Mouse (Mus musculus) G1E (cell line): ENCODE results near the gene Eif4ebp2.

ENCODE experiments used
- CTCF ChIP-seq: IDR thresholded peaks from 2 replicates; pipeline ENCODE4 v1.5.1; 2012; ENCODE audit warnings: low read depth, low read length, inconsistent platforms, mixed read lengths
- GATA1 ChIP-seq: IDR thresholded peaks from 2 replicates; pipeline ENCODE4 v1.6.1; 2012; ENCODE audit warnings: borderline replicate concordance, low read length, inconsistent platforms, mixed read lengths
- GATA2 ChIP-seq: IDR thresholded peaks from 2 replicates; pipeline ENCODE4 v1.6.1; 2012; ENCODE audit warnings: low read depth, low read length, inconsistent platforms, borderline replicate concordance
- POLR2AphosphoS5 ChIP-seq: IDR thresholded peaks from 2 replicates; pipeline ENCODE4 v1.6.1; 2012; ENCODE audit warnings: low read depth, low read length, inconsistent platforms; ENCODE audit not compliant: insufficient replicate concordance
- TAL1 ChIP-seq: conservative IDR thresholded peaks from 2 replicates; pipeline ENCODE4 v1.6.1; 2012; ENCODE audit warnings: low read depth, low read length, inconsistent platforms, mixed read lengths

- TF ChIP-seq CTCF, result no peak
- no peak for TF ChIP-seq TAL1
- TF ChIP-seq GATA1, result no peak
- no peak for TF ChIP-seq POLR2AphosphoS5
- TF ChIP-seq GATA2, result no peak
Observed at GRCm38 (mm10) chr10:61457182-61457581, 4.7 kb upstream of the Eif4ebp2 start.
